Mouse (Mus musculus): ENCODE results near the gene Ndufs7. TPM values are rescaled to one million over a fixed set of nuclear protein-coding genes. Genes with fewer than 3 reads are reported as not detected.

The Ndufs7 gene
- total RNA-seq, 2 experiments from 2014 or later, result 142 to 161 TPM

- intact Hi-C loops (cut with DNase I), result no loop called here
- DNase-seq (ENCODE audit: extremely low spot score in 1 of 2, low spot score in 2 of 2), result no peak
These were observed 33.0 kb downstream of the Ndufs7 start for GRCm38 (mm10) chr10:80281921-80282371.

GRCm38 (mm10) chr10:80282481-80283441 is 33.8 kb downstream of the Ndufs7 start:
- intact Hi-C loops (cut with DNase I), result no loop called here
- no peak for DNase-seq (ENCODE audit: extremely low spot score in 1 of 2, low spot score in 2 of 2)

GRCm38 (mm10) chr10:80285222-80286070 is 36.5 kb downstream of the Ndufs7 start:
- no peak for DNase-seq (ENCODE audit: extremely low spot score in 1 of 2, low spot score in 2 of 2)

GRCm38 (mm10) chr10:80288097-80288496 is 39.2 kb downstream of the Ndufs7 start:
- no peak for DNase-seq (ENCODE audit: extremely low spot score in 1 of 2, low spot score in 2 of 2)
- intact Hi-C loops (cut with DNase I), result no loop called here

More at GRCm38 (mm10) chr10:80285222-80286070, 36.5 kb downstream of the Ndufs7 start:
- intact Hi-C loops (cut with DNase I), result no loop called here

GRCm38 (mm10) chr10:80288657-80289056 is 39.7 kb downstream of the Ndufs7 start:
- DNase-seq (ENCODE audit: extremely low spot score in 1 of 2, low spot score in 2 of 2), result no peak
- intact Hi-C loops (cut with DNase I), result no loop called here

- peak; percentile 92 to 99 for DNase-seq (ENCODE audit: extremely low spot score in 1 of 2, low spot score in 2 of 2)
- intact Hi-C loops (cut with DNase I), result no loop called here
These were observed 43.6 kb downstream of the Ndufs7 start, which contains the start of gene Rps15 for GRCm38 (mm10) chr10:80292251-80293146. TSS of gene Rps15 (plus strand) at chr10:80292453.

GRCm38 (mm10) chr10:80293325-80293724 is 44.4 kb downstream of the Ndufs7 start:
- DNase-seq (ENCODE audit: extremely low spot score in 1 of 2, low spot score in 2 of 2), result no peak
- intact Hi-C loops (cut with DNase I), result no loop called here

DNA sequence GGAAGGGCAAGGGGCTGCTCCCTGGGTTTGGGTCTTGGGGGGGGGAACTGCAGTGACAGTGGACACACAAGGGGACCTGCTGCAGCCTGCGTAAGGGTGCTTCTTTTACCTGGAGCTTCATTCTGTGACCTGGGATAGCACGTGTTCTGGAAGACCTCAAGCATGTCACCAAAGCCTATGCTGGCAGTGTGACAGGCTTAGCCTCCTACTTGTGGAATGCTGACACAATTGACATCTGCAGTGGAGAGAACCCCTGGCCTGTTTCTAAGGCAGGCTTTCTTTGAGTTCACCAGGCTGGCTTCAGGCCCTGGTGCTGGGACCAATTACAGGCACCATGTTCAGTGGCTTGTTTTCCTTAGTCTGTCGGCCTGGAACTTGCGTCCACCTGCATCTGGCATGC is 45.4 kb downstream of the Ndufs7 start:
- intact Hi-C loops (cut with DNase I), result no loop called here
- DNase-seq (ENCODE audit: extremely low spot score in 1 of 2, low spot score in 2 of 2), result no peak

GRCm38 (mm10) chr10:80294788-80295303 is 45.9 kb downstream of the Ndufs7 start:
- intact Hi-C loops (cut with DNase I), result no loop called here
- DNase-seq (ENCODE audit: extremely low spot score in 1 of 2, low spot score in 2 of 2), result no peak

GRCm38 (mm10) chr10:80295618-80296425 is 46.9 kb downstream of the Ndufs7 start, which contains the start of gene Apc2:
TSS of gene Apc2 (plus strand) at chr10:80295977.
- intact Hi-C loops (cut with DNase I), result no loop called here
- DNase-seq (ENCODE audit: extremely low spot score in 1 of 2, low spot score in 2 of 2), result peak; percentile 79 to 83

- intact Hi-C loops (cut with DNase I), result no loop called here
- DNase-seq (ENCODE audit: extremely low spot score in 1 of 2, low spot score in 2 of 2), result no peak
These were observed 47.9 kb downstream of the Ndufs7 start for GRCm38 (mm10) chr10:80296824-80297223.

- DNase-seq (ENCODE audit: extremely low spot score in 1 of 2, low spot score in 2 of 2), result no peak
- intact Hi-C loops (cut with DNase I), result no loop called here
These were observed 48.7 kb downstream of the Ndufs7 start for GRCm38 (mm10) chr10:80297526-80298133.

DNA sequence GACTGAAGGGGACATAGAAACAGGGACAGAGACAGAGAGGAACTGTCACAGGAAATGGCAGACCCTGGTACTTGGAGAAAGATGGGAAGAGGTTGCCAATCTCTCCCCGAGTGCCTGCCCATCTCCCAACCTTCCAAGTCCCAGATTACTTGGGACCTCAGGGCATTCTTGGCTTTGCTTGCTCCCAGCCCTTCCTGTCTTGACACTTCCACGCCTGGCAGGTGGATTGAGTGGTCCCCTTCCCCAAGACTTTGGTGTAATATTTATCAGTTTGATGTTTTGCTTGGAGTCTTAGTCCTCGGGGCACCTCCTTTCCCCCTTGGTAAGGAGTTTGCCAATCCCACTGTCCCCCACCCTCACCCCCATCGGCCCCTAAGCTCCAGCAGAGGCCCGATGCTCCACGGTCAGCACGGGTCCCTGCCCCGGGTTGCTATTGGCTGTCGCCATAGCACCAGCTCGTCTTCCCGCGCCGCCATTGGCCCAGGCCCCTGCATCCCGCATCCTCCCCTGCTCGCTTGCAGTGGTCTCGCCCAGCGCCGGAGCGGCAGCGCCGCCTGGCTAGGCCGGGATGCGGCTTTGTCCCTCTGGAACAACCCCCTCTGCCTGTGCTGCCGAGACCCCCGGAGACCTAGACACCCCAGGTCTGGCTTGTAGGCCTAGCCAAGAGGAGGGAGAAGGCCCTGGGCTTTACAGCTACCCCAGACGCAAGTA is 49.8 kb downstream of the Ndufs7 start:
- DNase-seq (ENCODE audit: extremely low spot score in 1 of 2, low spot score in 2 of 2), result peak; percentile 92 to 94
- intact Hi-C loops (cut with DNase I), result no loop called here

- no peak for DNase-seq (ENCODE audit: extremely low spot score in 1 of 2, low spot score in 2 of 2)
- intact Hi-C loops (cut with DNase I), result no loop called here
These were observed 50.4 kb downstream of the Ndufs7 start for GRCm38 (mm10) chr10:80299301-80299700.

GRCm38 (mm10) chr10:80299824-80300223 is 50.9 kb downstream of the Ndufs7 start:
- intact Hi-C loops (cut with DNase I), result no loop called here
- DNase-seq (ENCODE audit: extremely low spot score in 1 of 2, low spot score in 2 of 2), result no peak

DNA sequence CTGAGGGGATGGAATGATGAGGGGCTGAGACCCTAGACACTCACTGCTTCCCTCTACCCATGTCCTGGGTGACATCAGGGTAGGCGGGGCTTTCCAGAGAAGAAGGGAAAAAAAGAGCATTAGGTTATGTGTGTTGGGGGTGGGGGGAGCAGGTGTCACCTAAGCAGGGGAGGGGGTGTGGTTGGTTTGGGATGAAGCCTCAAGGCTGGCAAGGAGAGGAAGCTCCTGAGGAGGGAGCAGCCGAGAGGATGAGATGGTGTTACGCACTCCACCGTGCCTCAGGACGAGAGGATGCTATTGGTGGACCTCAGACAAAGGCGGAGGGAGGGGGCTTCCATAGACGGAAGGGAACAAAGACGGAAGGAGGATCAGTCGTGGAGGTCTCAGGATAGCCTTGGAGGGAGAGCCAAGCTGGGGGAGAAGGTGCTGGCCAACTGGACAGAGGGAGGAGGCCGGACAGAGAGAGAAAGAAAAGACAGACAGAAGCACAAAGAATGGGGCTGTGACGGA is 51.8 kb downstream of the Ndufs7 start:
- DNase-seq (ENCODE audit: extremely low spot score in 1 of 2, low spot score in 2 of 2), result peak in 1 of 2 experiments; percentile 66
- intact Hi-C loops (cut with DNase I), result no loop called here
